Mouse (Mus musculus) erythroblast, embryonic 14.5 days (primary cell): ENCODE measurements around the gene Olfr1214.

Experiments used
- GATA1 ChIP-seq: IDR thresholded peaks from 2 replicates; pipeline ENCODE4 v1.6.1; 2012; ENCODE audit warnings: low read length, inconsistent platforms, mixed read lengths
- TAL1 ChIP-seq: IDR thresholded peaks from 3 replicates; pipeline ENCODE4 v1.6.1; 2012; ENCODE audit warnings: low read length, inconsistent platforms, mixed read lengths

GRCm38 (mm10) chr2:89031965-89032364, 39.5 kb upstream of the Olfr1214 start, which contains the start of gene Olfr1217:
- no peak for TF ChIP-seq GATA1
- no peak for TF ChIP-seq TAL1
